Mouse (Mus musculus): ENCODE measurements around the gene Slc7a10. TPM values are rescaled to one million over a fixed set of nuclear protein-coding genes. Genes with fewer than 3 reads are reported as not detected.

The Slc7a10 gene
- total and polyA plus RNA-seq, 3 experiments, result not detected

DNA sequence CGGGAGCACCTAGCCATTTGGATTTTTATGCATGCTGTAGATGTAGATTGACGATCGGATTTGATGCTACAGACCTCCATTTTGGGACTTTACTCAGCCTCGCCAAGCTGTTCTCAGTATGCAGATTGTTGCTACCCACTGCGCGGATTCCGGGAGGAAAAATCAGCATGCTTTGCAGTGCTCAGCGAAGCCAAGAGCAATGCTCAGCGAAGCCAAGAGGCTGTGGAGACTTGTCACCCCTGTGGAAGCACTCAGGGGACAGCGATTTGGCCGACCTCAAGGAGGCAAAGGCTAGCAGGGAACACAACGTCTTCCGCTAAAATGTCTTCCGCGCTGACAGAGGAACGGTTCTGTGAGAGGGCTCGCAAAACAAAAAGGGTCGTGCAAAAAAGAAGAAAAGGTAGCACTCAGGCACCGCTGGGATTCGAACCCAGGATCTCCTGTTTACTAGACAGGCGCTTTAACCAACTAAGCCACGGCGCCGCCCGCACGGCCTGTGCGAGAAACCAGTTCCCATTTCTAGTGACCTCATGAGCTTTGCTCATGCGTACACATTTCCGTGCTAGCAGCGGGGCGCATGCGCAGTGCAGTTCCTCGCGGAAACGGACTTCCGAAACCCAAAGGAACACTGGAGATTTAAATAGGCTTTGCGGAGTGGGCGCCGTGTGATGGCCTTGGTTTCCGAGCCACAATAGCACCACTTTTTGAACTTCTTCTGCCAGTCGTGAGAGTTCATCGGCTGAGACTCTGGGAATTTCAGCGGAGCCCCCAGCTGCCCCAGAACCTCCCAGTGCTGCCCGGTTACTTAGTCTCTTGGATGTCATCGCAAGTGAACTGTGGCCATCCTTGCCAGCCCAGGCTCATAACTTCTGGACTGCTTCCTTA, 48.4 kb downstream of the Slc7a10 start (continued):
- no peak for TF ChIP-seq GATA1 (IDR thresholded peaks at IDR 0.05; ENCODE audit: low read depth, low read length)
- no peak for TF ChIP-seq CHD1 (IDR thresholded peaks at IDR 0.05; ENCODE audit: low read depth, low read length)
- TF ChIP-seq MYB (IDR thresholded peaks at IDR 0.05; ENCODE audit: low read depth, low read length), result no peak
- TF ChIP-seq EP300 (IDR thresholded peaks at IDR 0.05; ENCODE audit: low read depth in 1 of 2, low read length in 2 of 2), result no peak
- TF ChIP-seq NELFE (IDR thresholded peaks at IDR 0.05; ENCODE audit: low read depth, low read length), result peak; percentile 76

DNA sequence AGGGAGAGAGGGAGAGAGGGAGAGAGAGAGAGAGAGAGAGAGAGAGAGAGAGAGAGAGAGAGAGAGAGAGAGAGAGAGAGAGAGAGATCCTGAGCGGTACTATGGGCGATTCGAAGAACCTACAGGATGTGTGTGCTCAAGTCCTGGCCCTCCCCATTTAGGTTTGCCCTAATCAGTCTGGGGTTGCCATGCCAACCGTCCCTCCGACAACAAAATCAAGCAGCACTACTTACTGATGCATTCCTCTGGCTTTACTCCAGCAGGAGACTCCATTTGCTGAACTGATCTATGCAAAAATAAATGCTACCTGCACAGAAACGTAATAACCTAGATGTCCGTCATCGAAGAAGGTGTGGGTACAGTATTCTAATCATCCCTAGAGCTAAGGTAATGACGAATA, 49.1 kb downstream of the Slc7a10 start:
- Histone ChIP-seq H3K9me3 (replicated peaks; ENCODE audit: insufficient read depth, low read length) (no peaks in the 10 kb centered on the region), H3K79me2 (ENCODE audit: control insufficient read depth, insufficient read depth, low read length, poor library complexity) (no peaks in the 10 kb centered on the region; the same call in 1 of the 2 replicates), H3K4me3 (ENCODE audit: control insufficient read depth in 1 of 2, insufficient read depth in 1 of 2, low read depth in 2 of 2, low read length in 2 of 2) (peak overlapping the region; percentile 40 to 86), H3K27ac (ENCODE audit: control insufficient read depth, low read depth, low read length) (no peak overlapping the region), H3K9ac (ENCODE audit: control insufficient read depth, low read depth, low read length, poor library complexity, severe bottlenecking) (peak overlapping the region; percentile 23; the same call in 1 of the 2 replicates), H3K36me3 (ENCODE audit: control insufficient read depth in 1 of 2, insufficient read depth in 2 of 2, low read length in 2 of 2) (peaks cover 0 to 2% of the 10 kb centered on the region in 2 experiments; a peak in 2 of 4 replicates), H3K4me1 (ENCODE audit: control insufficient read depth in 1 of 2, insufficient read depth in 2 of 2, low read length in 2 of 2) (peaks cover 0 to 9% of the 10 kb centered on the region in 2 experiments; a peak in 1 of 4 replicates), H3K27me3 (ENCODE audit: control insufficient read depth in 1 of 2, insufficient read depth in 2 of 2, low read length in 2 of 2) (no peaks in the 10 kb centered on the region)
- TF ChIP-seq USF2 (IDR thresholded peaks at IDR 0.05; ENCODE audit: borderline replicate concordance in 1 of 2, insufficient read depth in 1 of 2, low read depth in 1 of 2, low read length in 2 of 2) (no peak), SIN3A (IDR thresholded peaks at IDR 0.05; ENCODE audit: low read length) (no peak; the same call in 1 of the 2 replicates), RCOR1 (IDR thresholded peaks at IDR 0.05; ENCODE audit: low read depth, low read length) (no peak), CHD1 (IDR thresholded peaks at IDR 0.05; ENCODE audit: low read depth, low read length) (no peak), MAFK (IDR thresholded peaks at IDR 0.05; ENCODE audit: borderline replicate concordance, low read depth, low read length) (no peak), TCF12 (IDR thresholded peaks at IDR 0.05; ENCODE audit: low read depth, low read length) (no peak), GABPA (IDR thresholded peaks at IDR 0.05; ENCODE audit: low read depth, low read length) (no peak), EP300 (IDR thresholded peaks at IDR 0.05; ENCODE audit: low read depth in 1 of 2, low read length in 2 of 2) (no peak), HCFC1 (IDR thresholded peaks at IDR 0.05; ENCODE audit: low read depth, low read length) (no peak), MAX (IDR thresholded peaks at IDR 0.05; ENCODE audit: low read length) (no peak), NRF1 (IDR thresholded peaks at IDR 0.05; ENCODE audit: insufficient read depth, low read depth, low read length, poor library complexity, severe bottlenecking) (no peak), MXI1 (IDR thresholded peaks at IDR 0.05; ENCODE audit: low read depth, low read length) (peak; percentile 43; the same call in 1 of the 2 replicates), ELF1 (IDR thresholded peaks at IDR 0.05; ENCODE audit: low read depth, low read length) (peak; percentile 21; the same call in 1 of the 2 replicates), ZNF384 (IDR thresholded peaks at IDR 0.05; ENCODE audit: low read depth, low read length) (no peak)
- peak; percentile 88 for DNase-seq (ENCODE audit: low read depth, low spot score)

Data from MEL (cell line).